Mouse (Mus musculus): ENCODE results near the gene Klk1b27. TPM values are rescaled to one million over a fixed set of nuclear protein-coding genes. Genes with fewer than 3 reads are reported as not detected.
"Not testable (repeated sequence)": the region's sequence is repeated elsewhere in the genome, so short reads cannot be mapped to it uniquely, and the experiment has no call there.

Klk1b27 gene
- not detected for total RNA-seq (2021)
- long read RNA-seq = 0 reads

- DNase-seq (ENCODE audit: low spot score in 2 of 2) = not testable (repeated sequence)
Observed at GRCm38 (mm10) chr7:44051990-44052389, at the start of gene Klk1b27. Klk1b27 (plus strand) TSS chr7:44052290.

- DNase-seq (ENCODE audit: low spot score in 2 of 2) = no peak
Observed at GRCm38 (mm10) chr7:44004847-44005246, 47.2 kb upstream of the Klk1b27 start.

GRCm38 (mm10) chr7:44011868-44012267, 40.2 kb upstream of the Klk1b27 start, which contains the start of gene Klk1b26:
Klk1b26 (plus strand) TSS chr7:44012168.
- not testable (repeated sequence) for DNase-seq (ENCODE audit: low spot score in 2 of 2)

GRCm38 (mm10) chr7:44014666-44015065, 37.4 kb upstream of the Klk1b27 start:
- DNase-seq (ENCODE audit: low spot score in 2 of 2) = not testable (repeated sequence)

GRCm38 (mm10) chr7:44015071-44015470, 37.0 kb upstream of the Klk1b27 start:
- DNase-seq (ENCODE audit: low spot score in 2 of 2) = no peak

GRCm38 (mm10) chr7:44072117-44072516, 20.0 kb downstream of the Klk1b27 start:
- no peak for DNase-seq (ENCODE audit: low spot score in 2 of 2)

- DNase-seq (ENCODE audit: low spot score in 2 of 2) = no peak
Observed at GRCm38 (mm10) chr7:44077703-44078102, 25.6 kb downstream of the Klk1b27 start.

GRCm38 (mm10) chr7:44096111-44096510, 44.0 kb downstream of the Klk1b27 start:
- no peak for DNase-seq (ENCODE audit: low spot score in 2 of 2)

GRCm38 (mm10) chr7:44102028-44102427, 49.9 kb downstream of the Klk1b27 start, which contains the start of gene Klk1b21:
Klk1b21 (plus strand) TSS chr7:44102328.
- DNase-seq (ENCODE audit: low spot score in 2 of 2) = not testable (repeated sequence)

Other genes with a start within 250 kb of the Klk1b27 start
- gene Klk7, start 241.0 kb upstream of the Klk1b27 start, total RNA-seq (2021) = under 1 TPM; 0.29 to 0.62 TPM
- gene Klk6, start 227.8 kb upstream of the Klk1b27 start, total RNA-seq (2021) = not detected
- gene Klk5, start 210.3 kb upstream of the Klk1b27 start, total RNA-seq (2021) = not detected
- not detected for gene Klk4, start 171.1 kb upstream of the Klk1b27 start, total RNA-seq (2021)
- not detected for gene Klk15, start 118.5 kb upstream of the Klk1b27 start, total RNA-seq (2021)
- gene Klk1b8, start 101.6 kb upstream of the Klk1b27 start, total RNA-seq (2021) = not detected
- gene Klk1b1, start 85.5 kb upstream of the Klk1b27 start, total RNA-seq (2021) = not detected
- not detected for gene Klk1b9, start 76.2 kb upstream of the Klk1b27 start, total RNA-seq (2021)
- gene Klk1b11, start 56.4 kb upstream of the Klk1b27 start, total RNA-seq (2021) = not detected
- not detected for gene Klk1b26, start 40.1 kb upstream of the Klk1b27 start, total RNA-seq (2021)
- not detected for gene Klk1b21, start 50.0 kb downstream of the Klk1b27 start, total RNA-seq (2021)
- gene Klk1b22, start 60.4 kb downstream of the Klk1b27 start, total RNA-seq (2021) = not detected
- not detected for gene Klk1b16, start 84.5 kb downstream of the Klk1b27 start, total RNA-seq (2021)
- not detected for gene Klk1b24, start 135.9 kb downstream of the Klk1b27 start, total RNA-seq (2021)
- gene Klk1b3, start 145.9 kb downstream of the Klk1b27 start, total RNA-seq (2021) = not detected
- gene Klk1b4, start 155.1 kb downstream of the Klk1b27 start, total RNA-seq (2021) = not detected
- not detected for gene Klk1b5, start 163.7 kb downstream of the Klk1b27 start, total RNA-seq (2021)
- gene Klk1, start 173.1 kb downstream of the Klk1b27 start, total RNA-seq (2021) = not detected
- not detected for gene Gm36864, start 183.9 kb downstream of the Klk1b27 start, total RNA-seq (2021)
- 1 to 10 TPM; 1.3 to 2.1 TPM for gene 1700028J19Rik, start 194.4 kb downstream of the Klk1b27 start, total RNA-seq (2021)
- gene 2410002F23Rik, start 194.4 kb downstream of the Klk1b27 start, total RNA-seq (2021) = 100 to 1,000 TPM; 117 to 139 TPM
- not detected for gene Acp4, start 205.1 kb downstream of the Klk1b27 start, total RNA-seq (2021)
- not detected for gene Gm15517, start 209.2 kb downstream of the Klk1b27 start, total RNA-seq (2021)